Mouse (Mus musculus) erythroblast, adult 5-6 weeks (primary cell): ENCODE measurements around the gene Rassf10. TPM values are rescaled to one million over a fixed set of nuclear protein-coding genes. Genes with fewer than 3 reads are reported as not detected.
"Not testable (repeated sequence)": the region's sequence is repeated elsewhere in the genome, so short reads cannot be mapped to it uniquely, and the experiment has no call there.

Experiments
- ATAC-seq: replicated peaks from 2 replicates; pipeline ENCODE4 v1.8.0; 2016; ENCODE audit warnings: moderate number of reproducible peaks, mild to moderate bottlenecking, moderate TSS enrichment, inconsistent platforms; ENCODE audit not compliant: poor library complexity, low FRiP score, severe bottlenecking
- total RNA-seq, 2 experiments: library from RNA; stranded (forward) in 1 of 2; stranded (reverse) in 1 of 2; fragments of 150-400 nt in 1 of 2; fragments of 200-764, 138-1000 nt in 1 of 2; gene quantifications; 2 replicates each; pipeline versions ENCODE4 v1.2.3 to v1.2.4; 2015 to 2017; ENCODE audit warnings: low replicate concordance in 2 of 2

The Rassf10 gene
- not detected in 2 replicates for total RNA-seq (2015; ENCODE audit: low replicate concordance)
- total RNA-seq (2017; ENCODE audit: low replicate concordance), result not detected in 2 replicates

GRCm38 (mm10) chr7:112953777-112954291 is at the start of gene Rassf10:
Rassf10 (plus strand) TSS chr7:112953962.
- no peak for ATAC-seq

DNA sequence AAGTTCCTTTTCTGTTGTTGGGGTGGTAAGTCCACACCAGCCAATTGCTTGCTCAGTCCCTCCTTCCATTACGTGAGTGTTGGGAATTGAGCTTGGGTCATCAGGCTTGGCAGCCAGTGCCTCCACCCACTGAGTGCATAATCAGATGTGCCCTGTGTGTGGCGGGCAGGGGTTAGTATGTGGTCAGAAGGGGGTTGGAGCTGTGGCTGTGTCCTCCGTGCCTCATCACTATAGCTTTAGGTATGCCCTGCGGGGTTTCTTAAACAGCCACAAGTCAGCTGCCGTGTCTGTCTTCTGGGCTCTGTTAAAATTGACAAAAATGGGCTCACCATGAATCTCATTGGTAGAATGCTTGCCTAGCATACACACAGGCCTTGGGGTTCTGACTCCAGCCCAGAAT is 46.9 kb upstream of the Rassf10 start:
- no peak for ATAC-seq

GRCm38 (mm10) chr7:112907468-112907867 is 46.3 kb upstream of the Rassf10 start:
- no peak for ATAC-seq

- no peak for ATAC-seq
Measured at GRCm38 (mm10) chr7:112909164-112909563, 44.6 kb upstream of the Rassf10 start.

GRCm38 (mm10) chr7:112912969-112913368 is 40.8 kb upstream of the Rassf10 start:
- no peak for ATAC-seq

GRCm38 (mm10) chr7:112915571-112915970 is 38.2 kb upstream of the Rassf10 start:
- ATAC-seq, result no peak

DNA sequence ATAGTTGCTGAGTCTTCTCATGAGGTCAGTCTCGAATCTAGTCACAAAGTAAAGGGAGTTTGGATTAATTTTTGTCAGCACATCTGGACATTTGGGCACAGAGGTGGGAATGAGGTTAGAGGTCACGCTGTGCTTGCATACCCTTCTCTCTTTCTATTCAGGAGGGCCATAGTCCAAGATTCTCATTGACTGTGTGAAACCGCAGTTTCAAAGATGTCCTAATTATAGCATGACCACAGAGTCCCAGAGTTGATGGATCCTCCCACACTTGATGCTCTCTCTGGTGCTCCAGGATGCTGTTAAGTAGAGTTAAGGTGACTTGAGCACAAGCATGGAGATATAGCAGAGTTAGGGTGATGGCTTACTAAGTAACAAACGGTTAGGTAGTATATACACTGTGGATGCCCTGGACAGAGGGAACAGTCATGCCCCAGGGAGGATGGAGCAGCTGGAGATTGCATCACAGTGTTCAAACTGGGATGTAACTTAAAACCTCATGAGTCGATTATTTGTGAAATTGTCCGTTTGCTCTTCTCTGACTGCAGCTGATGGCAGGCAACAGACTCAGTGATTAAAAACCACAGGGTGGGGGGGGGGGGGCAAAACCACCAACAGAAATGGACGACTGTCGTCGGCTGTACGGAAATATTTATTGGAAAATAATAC is 36.0 kb upstream of the Rassf10 start:
- no peak for ATAC-seq

DNA sequence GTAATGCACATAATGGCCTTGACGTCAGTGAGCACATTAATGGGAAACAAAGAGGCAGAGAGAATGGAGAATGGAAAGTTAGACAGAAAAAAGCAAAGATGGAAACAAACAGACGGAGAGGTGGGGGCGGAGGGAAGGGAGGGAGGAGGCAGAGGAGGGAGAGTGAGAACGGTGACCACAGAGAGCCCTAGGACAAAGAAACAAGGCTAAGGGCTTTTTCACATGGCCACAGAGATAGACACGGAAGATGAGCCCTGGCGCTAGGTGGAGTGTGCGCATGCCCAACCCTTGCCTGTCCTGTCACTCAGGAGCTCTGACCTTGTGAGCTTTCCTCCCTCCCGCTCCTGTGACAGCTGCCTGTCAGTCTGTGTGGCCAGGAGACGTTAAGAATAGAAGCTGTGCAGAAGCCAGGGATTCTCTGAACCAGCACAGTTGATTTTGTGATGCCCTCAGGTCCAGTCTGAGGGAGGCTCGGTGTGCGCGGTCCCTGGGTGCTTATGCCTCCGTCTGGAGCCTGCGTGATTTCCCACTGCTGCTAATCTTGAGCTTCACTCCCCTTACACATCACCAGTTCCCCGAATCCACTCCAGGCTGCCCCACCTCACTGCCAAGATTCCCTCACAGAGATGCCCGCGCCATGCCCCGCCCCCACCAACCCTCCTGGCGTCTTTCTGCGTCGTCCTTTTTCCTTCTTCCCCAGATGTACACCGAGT is 35.3 kb upstream of the Rassf10 start:
- no peak for ATAC-seq

DNA sequence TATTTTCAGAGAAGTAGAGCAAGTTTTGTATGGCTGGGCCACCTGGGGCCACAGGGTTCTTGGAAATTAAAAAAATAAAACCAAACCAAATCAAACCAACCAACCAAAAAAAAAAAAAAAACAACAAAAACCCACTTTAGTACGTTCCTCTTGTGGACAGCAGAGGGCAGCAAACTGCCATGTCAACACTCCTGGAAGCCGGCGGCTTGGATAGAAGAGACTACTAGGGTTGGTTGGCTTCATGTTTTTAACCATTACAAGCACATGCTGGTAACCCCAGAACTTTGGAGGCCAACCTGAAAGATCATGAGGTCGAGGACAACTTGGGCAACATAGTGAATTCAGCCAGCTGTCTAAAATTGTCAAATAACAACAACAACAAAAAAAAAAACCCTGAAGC is 33.9 kb upstream of the Rassf10 start:
- no peak for ATAC-seq

- ATAC-seq, result no peak
Measured at GRCm38 (mm10) chr7:112922801-112923200, 31.0 kb upstream of the Rassf10 start.

DNA sequence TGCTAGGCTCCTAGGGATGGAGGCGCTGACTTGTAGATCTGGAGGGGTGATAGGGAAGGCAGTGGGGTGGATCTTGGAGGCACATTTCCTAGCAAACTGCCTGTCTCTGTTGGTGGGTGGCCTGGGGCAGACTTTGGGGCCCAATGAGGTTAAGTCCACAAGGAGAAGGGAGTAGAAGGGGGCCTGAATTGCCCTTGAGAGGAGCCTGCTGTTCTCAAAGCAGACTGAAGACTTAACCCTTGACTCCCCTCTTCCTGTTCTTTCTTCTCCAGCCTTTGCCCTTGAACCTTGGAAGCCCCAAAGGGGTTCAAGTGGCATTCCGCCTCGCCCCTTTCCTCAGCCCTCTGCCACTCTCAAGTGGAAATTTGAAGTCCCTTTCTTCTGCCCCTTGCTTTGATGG is 30.1 kb upstream of the Rassf10 start:
- no peak for ATAC-seq

GRCm38 (mm10) chr7:112930669-112931068 is 23.1 kb upstream of the Rassf10 start:
- no peak for ATAC-seq

GRCm38 (mm10) chr7:112935876-112936275 is 17.9 kb upstream of the Rassf10 start:
- ATAC-seq, result not testable (repeated sequence)

DNA sequence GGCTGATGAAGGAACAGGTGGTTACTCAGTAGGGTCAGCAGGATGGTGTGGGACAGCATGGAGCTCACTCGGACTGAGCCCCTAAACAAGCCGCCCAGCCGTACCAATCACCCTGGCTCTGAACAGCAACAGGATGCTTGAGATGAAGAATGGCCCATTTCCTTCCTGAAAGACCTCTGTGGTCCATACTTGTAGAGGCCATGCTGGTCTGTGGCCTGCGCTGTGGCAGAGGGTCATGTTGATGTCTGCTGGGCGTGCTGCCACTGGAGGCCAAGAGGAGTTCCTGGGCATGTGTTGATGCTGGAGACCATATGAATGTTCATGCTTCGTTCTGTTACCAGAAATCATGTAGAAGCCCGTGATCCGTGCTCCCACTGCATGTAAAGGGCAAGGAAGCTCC is 16.7 kb upstream of the Rassf10 start:
- ATAC-seq, result no peak

DNA sequence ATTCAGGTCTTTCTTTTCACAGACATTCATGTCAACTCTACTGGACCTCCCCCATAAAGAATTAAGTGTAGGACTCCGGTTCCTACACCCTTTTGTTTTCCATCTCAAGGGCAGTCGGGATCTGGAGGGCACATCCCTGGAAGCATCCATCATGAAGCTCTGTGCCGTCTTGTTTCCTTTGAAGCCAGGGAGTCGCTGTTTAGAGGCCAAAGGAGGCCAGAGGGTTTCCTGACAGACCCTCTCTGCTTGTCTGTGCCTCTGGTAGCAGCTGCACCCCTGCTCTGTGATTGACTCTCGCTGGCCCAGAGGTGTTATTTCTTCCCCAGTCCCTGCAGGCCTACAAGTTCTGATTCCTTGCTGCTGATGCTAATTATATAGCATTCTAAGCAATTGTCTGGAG is 14.8 kb upstream of the Rassf10 start:
- ATAC-seq, result no peak

- ATAC-seq, result no peak
Measured at GRCm38 (mm10) chr7:112942567-112942966, 11.2 kb upstream of the Rassf10 start.

GRCm38 (mm10) chr7:112943056-112943455 is 10.7 kb upstream of the Rassf10 start:
- ATAC-seq, result no peak

DNA sequence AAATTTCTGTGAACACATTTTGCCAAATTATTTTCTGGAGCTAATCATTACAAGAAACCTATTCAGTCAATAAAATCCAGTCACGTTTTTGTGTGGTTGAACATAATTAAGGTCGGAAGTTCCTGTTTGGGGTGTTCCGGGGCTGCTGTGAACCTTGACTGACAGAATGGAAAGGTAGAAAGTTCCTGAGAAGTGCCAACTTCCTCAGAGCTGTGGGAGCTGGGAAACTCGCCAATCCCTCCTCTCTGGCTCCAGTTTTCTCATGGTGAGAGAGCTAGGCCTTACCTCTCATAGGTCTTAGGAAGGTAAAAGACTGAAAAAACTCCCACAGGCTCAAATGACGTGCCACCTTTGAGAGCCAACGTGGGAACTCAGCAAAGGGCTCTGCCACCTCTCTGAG is 7.1 kb upstream of the Rassf10 start:
- ATAC-seq, result no peak

DNA sequence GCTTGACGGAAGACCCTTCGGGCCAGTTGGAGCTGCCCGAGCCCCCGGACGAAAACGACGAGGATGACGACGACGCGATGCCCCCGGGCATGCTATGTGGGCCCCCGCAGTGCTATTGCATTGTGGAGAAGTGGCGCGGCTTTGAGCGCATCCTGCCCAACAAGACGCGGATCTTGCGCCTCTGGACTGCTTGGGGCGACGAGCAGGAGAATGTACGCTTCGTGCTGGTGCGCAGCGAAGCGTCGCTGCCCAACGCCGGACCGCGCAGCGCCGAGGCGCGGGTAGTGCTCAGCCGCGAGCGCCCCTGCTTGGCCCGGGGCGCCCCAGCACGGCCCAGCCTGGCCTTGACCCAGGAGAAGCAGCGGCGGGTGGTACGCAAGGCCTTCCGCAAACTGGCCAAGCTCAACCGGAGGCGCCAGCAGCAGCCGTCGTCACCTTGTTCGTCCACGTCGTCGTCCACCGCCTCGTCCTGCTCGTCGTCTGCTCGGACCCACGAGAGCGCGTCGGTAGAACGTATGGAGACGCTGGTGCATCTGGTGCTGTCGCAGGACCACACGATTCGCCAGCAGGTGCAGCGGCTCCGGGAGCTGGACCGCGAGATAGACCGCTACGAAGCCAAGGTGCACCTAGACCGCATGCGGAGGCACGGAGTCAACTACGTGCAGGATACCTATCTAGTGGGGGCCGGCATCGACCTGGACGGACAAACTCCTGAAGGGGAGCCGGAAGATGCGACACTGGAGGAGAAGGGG is 765 bp downstream of the Rassf10 start:
- no peak for ATAC-seq

DNA sequence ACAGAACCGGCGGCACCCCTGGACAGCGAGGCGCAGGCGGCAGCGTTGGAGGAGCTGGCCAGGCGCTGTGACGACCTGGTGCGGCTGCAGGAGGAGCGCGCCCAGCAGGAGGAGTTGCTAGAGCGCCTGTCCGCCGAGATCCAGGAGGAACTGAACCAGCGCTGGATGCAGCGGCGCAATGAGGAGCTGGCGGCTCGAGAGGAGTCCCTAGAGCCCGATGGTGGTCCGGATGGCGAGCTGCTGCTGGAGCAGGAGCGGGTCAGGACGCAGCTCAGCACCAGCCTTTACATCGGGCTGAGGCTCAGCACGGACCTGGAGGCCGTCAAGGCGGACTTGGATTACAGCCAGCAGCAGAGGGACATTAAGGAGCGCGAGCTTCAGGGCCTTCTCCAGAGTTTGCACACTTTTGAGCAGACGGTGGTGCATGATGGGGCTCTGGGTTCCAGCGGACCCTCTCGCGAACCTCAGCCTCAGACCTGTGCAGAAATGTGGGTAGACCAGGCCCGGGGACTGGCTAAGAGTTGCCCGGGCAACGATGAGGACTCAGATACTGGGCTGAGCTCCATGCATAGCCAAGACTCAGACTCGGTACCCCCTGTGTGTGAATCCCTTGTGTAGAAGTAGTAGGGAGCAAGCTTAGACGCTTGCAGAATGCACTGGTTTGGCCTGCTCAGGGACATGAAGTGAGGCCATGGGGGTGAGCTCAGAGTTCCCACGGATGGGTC is 1.5 kb downstream of the Rassf10 start:
- no peak for ATAC-seq
